ENCODE assay signal across 8 mouse cellular contexts in genomic region chr3:130095160-130095781, GRCm38 (mm10). TPM values are rescaled to one million over a fixed set of nuclear protein-coding genes. Genes with fewer than 3 reads are reported as not detected.
DNase-seq lines count a peak whose midpoint lies in the region; TF ChIP-seq lines count a peak whose summit lies in the region.

No protein-coding gene starts in this region.

- H3K27me3 ChIP-seq in C2C12 (ENCODE audit: control insufficient read depth, insufficient read depth, insufficient read length): no peaks in the 10 kb centered on the region
- no peaks in the 10 kb centered on the region for H3K27me3 ChIP-seq in hindbrain, embryonic 10.5 days (ENCODE audit: insufficient read depth, poor library complexity, severe bottlenecking)

- intact Hi-C loops in gastrocnemius, adult 2 months (cut with DNase I): loop anchor here (2.0 kb wide), 1 partner anchor 596 kb away; no protein-coding TSS in a partner anchor
- intact Hi-C loops in left cerebral cortex, postnatal 14 days (cut with DNase I): loop anchor here (1.0 to 2.0 kb wide), 2 partner anchors 479 to 594 kb away; no protein-coding TSS in a partner anchor
- intact Hi-C loops in gastrocnemius, postnatal 14 days (cut with DNase I; ENCODE audit: low total_unique reads): no loop called here

- no peaks in the 10 kb centered on the region for H3K79me3 ChIP-seq in C2C12 (ENCODE audit: low read depth)

- no peaks in the 10 kb centered on the region for H3K9me3 ChIP-seq in hindbrain, embryonic 10.5 days

- no peak overlapping the region for H3ac ChIP-seq in C2C12 (ENCODE audit: control insufficient read depth, insufficient read length, low read depth)

- no peak overlapping the region for H3K27ac ChIP-seq in gastrocnemius, adult 2 months
- no peak overlapping the region for H3K27ac ChIP-seq in hindbrain, embryonic 10.5 days

- 53% methylated on average over 5 of the region's 5 CpGs for WGBS in hindbrain, embryonic 10.5 days

- no peaks in the 10 kb centered on the region for H3K79me2 ChIP-seq in C2C12 (ENCODE audit: control insufficient read depth, insufficient read depth)

- TF ChIP-seq CTCF in gastrocnemius, adult 2 months (IDR thresholded peaks at IDR 0.05): peak; percentile 63
- peak; percentile 30 for TF ChIP-seq CTCF in C2C12 (IDR thresholded peaks at IDR 0.05; ENCODE audit: control insufficient read depth, insufficient read depth, insufficient read length)

- no peak overlapping the region for H3K4me3 ChIP-seq in gastrocnemius, adult 2 months
- H3K4me3 ChIP-seq in C2C12 (ENCODE audit: insufficient read depth, poor library complexity, severe bottlenecking): no peak overlapping the region
- no peak overlapping the region for H3K4me3 ChIP-seq in hindbrain, embryonic 10.5 days

- no peaks in the 10 kb centered on the region for H3K4me1 ChIP-seq in hindbrain, embryonic 10.5 days (replicated peaks)

- H3K36me3 ChIP-seq in C2C12 (ENCODE audit: control insufficient read depth, insufficient read depth): no peaks in the 10 kb centered on the region
- no peaks in the 10 kb centered on the region for H3K36me3 ChIP-seq in hindbrain, embryonic 10.5 days

- DNase-seq in gastrocnemius, adult 2 months: no peak
- DNase-seq in gastrocnemius, adult 18-20 months (ENCODE audit: low spot score): no peak
- peak; percentile 71 to 75 for DNase-seq in cerebellum, postnatal 14 days
- peak; percentile 21 for DNase-seq in hindbrain, embryonic 10.5 days (ENCODE audit: low spot score)
- DNase-seq in left cerebral cortex, postnatal 14 days (ENCODE audit: low spot score in 2 of 2): peak; percentile 66 to 73
- DNase-seq in naive thymus-derived CD4-positive, alpha-beta T cell, adult 2 months (ENCODE audit: low read depth): peak; percentile 30
- DNase-seq in gastrocnemius, postnatal 14 days: no peak

TF ChIP-seq in C2C12, 6 proteins besides CTCF, POLR2A, EP300 and RAD21:
- TF ChIP-seq USF1 (IDR thresholded peaks at IDR 0.05; ENCODE audit: low read depth): no peak
- TF ChIP-seq FOSL1 (IDR thresholded peaks at IDR 0.05; ENCODE audit: insufficient read depth, low read length, poor library complexity, severe bottlenecking): no peak
- TF ChIP-seq CEBPB (IDR thresholded peaks at IDR 0.05; ENCODE audit: low read depth): no peak
- TF ChIP-seq MAX (IDR thresholded peaks at IDR 0.05): no peak
- TF ChIP-seq MYOD1 (IDR thresholded peaks at IDR 0.05; ENCODE audit: control insufficient read depth, insufficient read length, low read depth): no peak
- TF ChIP-seq MYOG (IDR thresholded peaks at IDR 0.05; ENCODE audit: control insufficient read depth, extremely low read depth, insufficient read length): no peak
TF ChIP-seq in C2C12: peak in this region for 0.

RNA-seq across cellular contexts. Expression of gene Sec24b, which starts 33.9 kb away (rescaled TPM):
- 10 to 100 TPM; 24.9 to 28.8 TPM for total RNA-seq in gastrocnemius, adult 2 months (2021)
- total RNA-seq in gastrocnemius, adult 18-20 months (2021): 10 to 100 TPM; 26.8 to 30.5 TPM
- 30.2 TPM for polyA plus RNA-seq in C2C12 (2012; fragmentation: generic; extraction: Trizol)
- 34.7 and 38.3 TPM in 2 replicates for polyA plus RNA-seq in hindbrain, embryonic 10.5 days (2016; fragmentation: Nextera tagmentation; extraction: Ambion mirVana)
- total RNA-seq in left cerebral cortex, postnatal 14 days (2021): 10 to 100 TPM; 54.1 to 61.9 TPM
- total RNA-seq in gastrocnemius, postnatal 14 days (2021): 10 to 100 TPM; 20.8 to 21.8 TPM

RNA-seq across cellular contexts. Expression of gene Col25a1, which starts 36.0 kb away (rescaled TPM):
- under 1 TPM in 1 of 2 experiments, not detected in 1; 0.06 TPM for total RNA-seq in gastrocnemius, adult 2 months (2021)
- total RNA-seq in gastrocnemius, adult 18-20 months (2021): under 1 TPM; 0.09 to 0.17 TPM
- 0.05 TPM for polyA plus RNA-seq in C2C12 (2012; fragmentation: generic; extraction: Trizol)
- polyA plus RNA-seq in hindbrain, embryonic 10.5 days (2016; fragmentation: Nextera tagmentation; extraction: Ambion mirVana): 3.6 and 5.2 TPM in 2 replicates
- 10 to 100 TPM; 26.4 to 32.3 TPM for total RNA-seq in left cerebral cortex, postnatal 14 days (2021)
- under 1 TPM; 0.53 to 0.91 TPM for total RNA-seq in gastrocnemius, postnatal 14 days (2021)

Comparison
In these comparisons a context has a peak if more than half of its experiments do, and no peak if none do; other contexts are left out.
1. DNase-seq: peak in cerebellum, postnatal 14 days (2 of 2), hindbrain, embryonic 10.5 days (single experiment), left cerebral cortex, postnatal 14 days (2 of 2) and naive thymus-derived CD4-positive, alpha-beta T cell, adult 2 months (single experiment); none in gastrocnemius, adult 2 months (single experiment), gastrocnemius, adult 18-20 months (single experiment) and gastrocnemius, postnatal 14 days (single experiment).
2. RNA of gene Col25a1, which starts 36.0 kb away (total RNA-seq): 26.4 to 32.3 TPM in left cerebral cortex, postnatal 14 days; 0.53 to 0.91 TPM in gastrocnemius, postnatal 14 days, 0.09 to 0.17 TPM in gastrocnemius, adult 18-20 months and 0.06 TPM in gastrocnemius, adult 2 months; every median in the first group is over 10 times any median in the second.